Mouse (Mus musculus) kidney, adult 18-20 months (tissue): ENCODE data around the gene Myof.

Source experiments
- DNase-seq: peaks from one replicate; pipeline ENCODE4 v3.0.0; 2021

Myof gene

GRCm38 (mm10) chr19:37934640-37935039 is 108.7 kb downstream of the Myof start:
- no peak for DNase-seq

- peak; percentile 21 for DNase-seq
These were observed 111.2 kb downstream of the Myof start for GRCm38 (mm10) chr19:37932198-37932597.

GRCm38 (mm10) chr19:37927911-37928310 is 115.5 kb downstream of the Myof start:
- DNase-seq = peak; percentile 21

- DNase-seq = no peak
These were observed 118.1 kb downstream of the Myof start for GRCm38 (mm10) chr19:37925323-37925722.

- peak; percentile 77 for DNase-seq
These were observed 119.1 kb downstream of the Myof start for GRCm38 (mm10) chr19:37924266-37924665.

- no peak for DNase-seq
These were observed 122.3 kb downstream of the Myof start for GRCm38 (mm10) chr19:37921098-37921497.

- DNase-seq = peak; percentile 40
These were observed 124.9 kb downstream of the Myof start for GRCm38 (mm10) chr19:37918515-37918932.

GRCm38 (mm10) chr19:37914261-37914660 is 129.1 kb downstream of the Myof start:
- DNase-seq = no peak

GRCm38 (mm10) chr19:37912501-37912900 is 130.9 kb downstream of the Myof start:
- no peak for DNase-seq

- no peak for DNase-seq
These were observed 133.5 kb downstream of the Myof start for GRCm38 (mm10) chr19:37909830-37910261.

GRCm38 (mm10) chr19:37907451-37908320 is 135.7 kb downstream of the Myof start:
- DNase-seq = no peak

GRCm38 (mm10) chr19:37906916-37907315 is 136.5 kb downstream of the Myof start:
- no peak for DNase-seq

GRCm38 (mm10) chr19:37896081-37896480 is 147.3 kb downstream of the Myof start:
- no peak for DNase-seq

GRCm38 (mm10) chr19:37891006-37891405 is 152.4 kb downstream of the Myof start:
- DNase-seq = no peak

GRCm38 (mm10) chr19:37886355-37887120 is 156.8 kb downstream of the Myof start:
- peak; percentile 61 for DNase-seq

GRCm38 (mm10) chr19:37881431-37882081 is 161.8 kb downstream of the Myof start:
- no peak for DNase-seq

GRCm38 (mm10) chr19:37877511-37878167 is 165.7 kb downstream of the Myof start:
- peak; percentile 24 for DNase-seq

GRCm38 (mm10) chr19:37876605-37877245 is 166.7 kb downstream of the Myof start:
- DNase-seq = no peak

- DNase-seq = no peak
These were observed 169.9 kb downstream of the Myof start for GRCm38 (mm10) chr19:37873499-37873898.

GRCm38 (mm10) chr19:37867592-37867991 is 175.8 kb downstream of the Myof start:
- no peak for DNase-seq

- no peak for DNase-seq
These were observed 176.4 kb downstream of the Myof start for GRCm38 (mm10) chr19:37866994-37867393.

GRCm38 (mm10) chr19:37861171-37861570 is 182.2 kb downstream of the Myof start:
- no peak for DNase-seq
